Mouse (Mus musculus) adrenal gland, postnatal 14 days (tissue): ENCODE measurements at regions not wholly inside any gene's neighbourhood (a gene's known extent, or its start where the extent isn't known, plus 50 kb on each side); places are given as distances from the start of the nearest gene placed in this dataset.
A peak's percentile ranks its signal among the peaks of the same experiment; 100 is the strongest.

Experiments used
- DNase-seq: peaks from one replicate; pipeline ENCODE4 v3.0.0; 2021; ENCODE audit warnings: mixed read lengths

- DNase-seq, result peak; percentile 21
Observed at GRCm38 (mm10) chr1:137106444-137106843, 146.2 kb upstream of the Nr5a2 start.

GRCm38 (mm10) chr1:137091762-137092161 lies 131.5 kb upstream of the Nr5a2 start:
- no peak for DNase-seq

GRCm38 (mm10) chr1:137088148-137088547 lies 127.9 kb upstream of the Nr5a2 start:
- peak; percentile 37 for DNase-seq

- DNase-seq, result no peak
Observed at GRCm38 (mm10) chr1:137086766-137087165, 126.5 kb upstream of the Nr5a2 start.

- no peak for DNase-seq
Observed at GRCm38 (mm10) chr1:137083500-137083899, 123.3 kb upstream of the Nr5a2 start.

- no peak for DNase-seq
Observed at GRCm38 (mm10) chr1:137079401-137080003, 119.3 kb upstream of the Nr5a2 start.

GRCm38 (mm10) chr1:137074787-137075186 lies 114.5 kb upstream of the Nr5a2 start:
- DNase-seq, result peak; percentile 37

- no peak for DNase-seq
Observed at GRCm38 (mm10) chr1:137073857-137074572, 113.8 kb upstream of the Nr5a2 start.

- DNase-seq, result no peak
Observed at GRCm38 (mm10) chr1:137060914-137061313, 100.7 kb upstream of the Nr5a2 start.

- DNase-seq, result no peak
Observed at GRCm38 (mm10) chr1:137053134-137053533, 92.9 kb upstream of the Nr5a2 start.

- DNase-seq, result no peak
Observed at GRCm38 (mm10) chr1:137051515-137051914, 91.3 kb upstream of the Nr5a2 start.

- no peak for DNase-seq
Observed at GRCm38 (mm10) chr1:137044076-137044475, 83.8 kb upstream of the Nr5a2 start.

- no peak for DNase-seq
Observed at GRCm38 (mm10) chr1:137042414-137043010, 82.3 kb upstream of the Nr5a2 start.

- no peak for DNase-seq
Observed at GRCm38 (mm10) chr1:137040898-137041297, 80.7 kb upstream of the Nr5a2 start.

GRCm38 (mm10) chr1:137034586-137034985 lies 74.3 kb upstream of the Nr5a2 start:
- DNase-seq, result peak; percentile 75

GRCm38 (mm10) chr1:137033679-137034078 lies 73.4 kb upstream of the Nr5a2 start:
- no peak for DNase-seq

- no peak for DNase-seq
Observed at GRCm38 (mm10) chr1:137023706-137024105, 63.5 kb upstream of the Nr5a2 start.

GRCm38 (mm10) chr1:137020528-137020927 lies 60.3 kb upstream of the Nr5a2 start:
- DNase-seq, result peak; percentile 30

GRCm38 (mm10) chr1:137017642-137018041 lies 57.4 kb upstream of the Nr5a2 start:
- no peak for DNase-seq

- no peak for DNase-seq
Observed at GRCm38 (mm10) chr1:137010240-137010926, 50.1 kb upstream of the Nr5a2 start.
